Mouse (Mus musculus): ENCODE measurements at regions not wholly inside any gene's neighbourhood (a gene's known extent, or its start where the extent isn't known, plus 50 kb on each side); places are given as distances from the start of the nearest gene placed in this dataset.

DNA sequence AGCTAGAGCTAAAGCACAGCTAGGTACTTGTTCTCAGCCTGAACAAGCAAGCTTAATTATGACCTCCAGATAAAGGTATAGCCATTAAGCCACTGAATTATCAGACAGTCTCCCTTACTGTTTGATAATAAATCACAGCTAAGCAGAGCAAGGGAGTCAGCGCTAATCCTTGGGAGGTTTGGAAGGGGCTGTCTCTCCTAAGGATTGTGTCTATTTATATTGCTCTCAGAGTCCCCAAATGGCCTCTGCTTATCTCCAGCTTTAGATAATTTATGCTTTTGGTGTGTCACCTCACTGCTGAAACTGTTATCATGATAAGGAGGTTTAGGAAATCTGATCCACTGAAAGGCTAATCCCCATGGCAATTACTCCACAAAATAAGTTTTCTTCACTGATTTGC is 227.1 kb downstream of the Epha7 start:
- TF ChIP-seq POLR2AphosphoS2 (IDR thresholded peaks at IDR 0.05; ENCODE audit: low read depth, low read length) (no peak), EP300 (IDR thresholded peaks at IDR 0.05; ENCODE audit: low read length) (no peak), CTCF (conservative IDR thresholded peaks at IDR 0.05 in 1 of 2, IDR thresholded peaks at IDR 0.05 in 1 of 2; ENCODE audit: low read depth in 2 of 2, low read length in 2 of 2) (no peak), MAZ (IDR thresholded peaks at IDR 0.05; ENCODE audit: low read depth, low read length) (no peak), JUN (IDR thresholded peaks at IDR 0.05; ENCODE audit: insufficient read depth, low read depth, low read length) (no peak), MEF2A (IDR thresholded peaks at IDR 0.05; ENCODE audit: borderline replicate concordance, low read depth, low read length) (no peak), ZC3H11A (IDR thresholded peaks at IDR 0.05; ENCODE audit: low read depth, low read length) (no peak), CHD1 (IDR thresholded peaks at IDR 0.05; ENCODE audit: low read depth, low read length) (no peak)

All from CH12.LX (cell line).